Mouse (Mus musculus) midbrain, embryonic 16.5 days (tissue): ENCODE results near the gene Gm20388. TPM values are rescaled to one million over a fixed set of nuclear protein-coding genes. Genes with fewer than 3 reads are reported as not detected.

Experiments
- ATAC-seq: fragments of 200-750 bp; cut with Nextera tagmentation; 2 replicates; pipeline ENCODE4 v1.8.0; 2017; ENCODE audit warnings: moderate TSS enrichment
- H3K27ac ChIP-seq: fragments of 300-500 bp; sonication (generic); 2 replicates; pipeline ENCODE4 v1.5.1; 2014; ENCODE audit warnings: mild to moderate bottlenecking, low read length, mixed read lengths
- H3K27me3 ChIP-seq: fragments of 300-500 bp; sonication (generic); 2 replicates; pipeline ENCODE4 v1.6.1; 2014; ENCODE audit warnings: low read depth, low read length, mixed read lengths; ENCODE audit not compliant: control insufficient read depth, insufficient read depth
- H3K36me3 ChIP-seq: fragments of 300-500 bp; sonication (generic); 2 replicates; pipeline ENCODE4 v1.6.1; 2014; ENCODE audit warnings: mild to moderate bottlenecking, low read length, moderate library complexity, mixed read lengths; ENCODE audit not compliant: control insufficient read depth, insufficient read depth
- H3K4me1 ChIP-seq: fragments of 300-500 bp; sonication (generic); 2 replicates; pipeline ENCODE4 v1.6.1; 2014; ENCODE audit warnings: mild to moderate bottlenecking, low read length, mixed read lengths; ENCODE audit not compliant: control insufficient read depth, insufficient read depth
- H3K4me2 ChIP-seq: fragments of 300-500 bp; sonication (generic); 2 replicates; pipeline ENCODE4 v1.6.1; 2014; ENCODE audit warnings: mild to moderate bottlenecking, low read length, mixed read lengths
- H3K4me3 ChIP-seq: fragments of 300-500 bp; sonication (generic); 2 replicates; pipeline ENCODE4 v1.5.1; 2014; ENCODE audit warnings: low read depth, mild to moderate bottlenecking, low read length, moderate library complexity, mixed read lengths
- H3K9ac ChIP-seq: fragments of 300-500 bp; sonication (generic); 2 replicates; pipeline ENCODE4 v1.6.1; 2014; ENCODE audit warnings: low read depth, low read length, mixed read lengths
- H3K9me3 ChIP-seq: fragments of 300-500 bp; sonication (generic); replicated peaks from 2 replicates; pipeline ENCODE4 v1.6.1; 2014; ENCODE audit warnings: mild to moderate bottlenecking, low read length, mixed read lengths; ENCODE audit not compliant: control insufficient read depth, poor library complexity, severe bottlenecking
- WGBS: fragments of 180-500 bp; shearing (Covaris S2); extraction: QIAGEN DNeasy Blood & Tissue Kit; methylation state at CpG from one replicate; pipeline ENCODE4 v1.1.7; 2014; 5-methylcytosine and 5-hydroxymethylcytosine counted together
- polyA plus RNA-seq: library from polyadenylated mRNA; unstranded; fragments of >200 nt; fragmentation: Nextera tagmentation; extraction: Ambion mirVana; gene quantifications from 2 replicates; pipeline ENCODE4 v1.2.1, GENCODE M21; 2015

The Gm20388 gene
- polyA plus RNA-seq, 1 experiment from 2014 or later: 7.5 TPM

GRCm38 (mm10) chr8:121760484-121760883, 1849.8 kb downstream of the Gm20388 start:
- no peaks in the 10 kb centered on the region for H3K27me3 ChIP-seq
- no peak overlapping the region for H3K4me2 ChIP-seq
- H3K9ac ChIP-seq: no peak overlapping the region
- peaks cover 6% of the 10 kb centered on the region; the same call in 1 of the 2 replicates for H3K4me1 ChIP-seq
- no peak overlapping the region for H3K4me3 ChIP-seq
- no peaks in the 10 kb centered on the region for H3K9me3 ChIP-seq
- no peak for ATAC-seq
- no peak overlapping the region for H3K27ac ChIP-seq
- whole genome bisulfite sequencing: 78% methylated on average over 7 of the region's 7 CpGs
- no peaks in the 10 kb centered on the region; the same call in 1 of the 2 replicates for H3K36me3 ChIP-seq

- Histone ChIP-seq H3K36me3 (no peaks in the 10 kb centered on the region; the same call in 1 of the 2 replicates), H3K4me3 (no peak overlapping the region), H3K4me1 (peaks cover 6% of the 10 kb centered on the region; the same call in 1 of the 2 replicates), H3K4me2 (no peak overlapping the region), H3K27ac (no peak overlapping the region), H3K27me3 (no peaks in the 10 kb centered on the region), H3K9ac (no peak overlapping the region), H3K9me3 (no peaks in the 10 kb centered on the region)
- WGBS: 34% methylated on average over 10 of the region's 10 CpGs
- ATAC-seq: no peak
Measured at GRCm38 (mm10) chr8:121761480-121761879, 1850.8 kb downstream of the Gm20388 start.

- no peak overlapping the region for H3K27ac ChIP-seq
- no peak overlapping the region for H3K4me2 ChIP-seq
- ATAC-seq: no peak
- WGBS: 44% methylated on average over 7 of the region's 7 CpGs
- peaks cover 6% of the 10 kb centered on the region; the same call in 1 of the 2 replicates for H3K4me1 ChIP-seq
- no peaks in the 10 kb centered on the region for H3K27me3 ChIP-seq
- H3K9ac ChIP-seq: no peak overlapping the region
- no peaks in the 10 kb centered on the region for H3K9me3 ChIP-seq
- H3K4me3 ChIP-seq: no peak overlapping the region
- no peaks in the 10 kb centered on the region; the same call in 1 of the 2 replicates for H3K36me3 ChIP-seq
Measured at GRCm38 (mm10) chr8:121762999-121763699, 1852.5 kb downstream of the Gm20388 start.

GRCm38 (mm10) chr8:121763700-121764013, 1853.0 kb downstream of the Gm20388 start:
- Histone ChIP-seq H3K9me3 (no peaks in the 10 kb centered on the region), H3K36me3 (no peaks in the 10 kb centered on the region; the same call in 1 of the 2 replicates), H3K4me3 (no peak overlapping the region), H3K27me3 (no peaks in the 10 kb centered on the region), H3K4me1 (peaks cover 6% of the 10 kb centered on the region; the same call in 1 of the 2 replicates), H3K27ac (no peak overlapping the region), H3K9ac (no peak overlapping the region), H3K4me2 (no peak overlapping the region)
- no peak for ATAC-seq
- 53% methylated on average over 9 of the region's 9 CpGs for WGBS

GRCm38 (mm10) chr8:121765594-121766138, 1855.0 kb downstream of the Gm20388 start:
- H3K4me1 ChIP-seq: peaks cover 6% of the 10 kb centered on the region; the same call in 1 of the 2 replicates
- no peak overlapping the region for H3K9ac ChIP-seq
- no peak overlapping the region for H3K4me3 ChIP-seq
- WGBS: 76% methylated on average over 7 of the region's 7 CpGs
- no peak overlapping the region for H3K4me2 ChIP-seq
- H3K27me3 ChIP-seq: no peaks in the 10 kb centered on the region
- no peaks in the 10 kb centered on the region for H3K9me3 ChIP-seq
- no peaks in the 10 kb centered on the region; the same call in 1 of the 2 replicates for H3K36me3 ChIP-seq
- ATAC-seq: no peak
- no peak overlapping the region for H3K27ac ChIP-seq

- Histone ChIP-seq H3K36me3 (no peaks in the 10 kb centered on the region), H3K4me2 (no peak overlapping the region), H3K4me3 (no peak overlapping the region), H3K4me1 (peaks cover 13% of the 10 kb centered on the region), H3K27ac (no peak overlapping the region), H3K9me3 (no peaks in the 10 kb centered on the region), H3K27me3 (no peaks in the 10 kb centered on the region), H3K9ac (no peak overlapping the region)
- ATAC-seq: no peak
- 55% methylated on average over 3 of the region's 3 CpGs for WGBS
Measured at GRCm38 (mm10) chr8:121769095-121769494, 1858.5 kb downstream of the Gm20388 start.

GRCm38 (mm10) chr8:121769621-121770020, 1859.0 kb downstream of the Gm20388 start:
- WGBS: 91% methylated on average over 2 of the region's 2 CpGs
- H3K4me1 ChIP-seq: peaks cover 13% of the 10 kb centered on the region
- H3K27ac ChIP-seq: no peak overlapping the region
- H3K4me3 ChIP-seq: no peak overlapping the region
- no peak overlapping the region for H3K4me2 ChIP-seq
- no peaks in the 10 kb centered on the region for H3K27me3 ChIP-seq
- no peak overlapping the region for H3K9ac ChIP-seq
- ATAC-seq: no peak
- H3K36me3 ChIP-seq: no peaks in the 10 kb centered on the region
- no peaks in the 10 kb centered on the region for H3K9me3 ChIP-seq

- H3K9ac ChIP-seq: peak overlapping the region; percentile 8
- H3K4me3 ChIP-seq: no peak overlapping the region
- peak overlapping the region; percentile 33 for H3K4me2 ChIP-seq
- peak overlapping the region; percentile 65 for H3K27ac ChIP-seq
- WGBS: 16% methylated on average over 19 of the region's 19 CpGs
- peak; percentile 86 for ATAC-seq
- H3K36me3 ChIP-seq: no peaks in the 10 kb centered on the region
- H3K27me3 ChIP-seq: no peaks in the 10 kb centered on the region
- H3K4me1 ChIP-seq: peaks cover 13% of the 10 kb centered on the region
- H3K9me3 ChIP-seq: no peaks in the 10 kb centered on the region
Measured at GRCm38 (mm10) chr8:121770845-121771752, 1860.5 kb downstream of the Gm20388 start.
